Mouse (Mus musculus) kidney, embryonic 15.5 days (tissue): Measurements from ENCODE around the gene C2cd4d. TPM values are rescaled to one million over a fixed set of nuclear protein-coding genes. Genes with fewer than 3 reads are reported as not detected.

Experiments
- ATAC-seq: fragments of 200-750 bp; cut with Nextera tagmentation; replicated peaks from 2 replicates; pipeline ENCODE4 v1.8.0; 2017; ENCODE audit warnings: moderate TSS enrichment; ENCODE audit not compliant: low FRiP score
- H3K27ac ChIP-seq: fragments of 300-500 bp; sonication (generic); 2 replicates; pipeline ENCODE4 v1.5.1; 2015; ENCODE audit warnings: mild to moderate bottlenecking, inconsistent platforms
- H3K27me3 ChIP-seq: fragments of 300-500 bp; sonication (generic); 2 replicates; pipeline ENCODE4 v1.6.1; 2015; ENCODE audit warnings: inconsistent platforms
- H3K36me3 ChIP-seq: fragments of 300-500 bp; sonication (generic); 2 replicates; pipeline ENCODE4 v1.6.1; 2015; ENCODE audit warnings: inconsistent platforms
- H3K4me1 ChIP-seq: fragments of 300-500 bp; sonication (generic); 2 replicates; pipeline ENCODE4 v1.6.1; 2015; ENCODE audit warnings: inconsistent platforms
- H3K4me2 ChIP-seq: fragments of 300-500 bp; sonication (generic); 2 replicates; pipeline ENCODE4 v1.6.1; 2015; ENCODE audit warnings: moderate library complexity, mild to moderate bottlenecking, inconsistent platforms
- H3K4me3 ChIP-seq: fragments of 300-500 bp; sonication (generic); replicated peaks from 2 replicates; pipeline ENCODE4 v1.5.1; 2015; ENCODE audit warnings: mild to moderate bottlenecking, inconsistent platforms
- H3K9ac ChIP-seq: fragments of 300-500 bp; sonication (generic); 2 replicates; pipeline ENCODE4 v1.6.1; 2015; ENCODE audit warnings: mild to moderate bottlenecking, inconsistent platforms
- H3K9me3 ChIP-seq: fragments of 300-500 bp; sonication (generic); replicated peaks from 2 replicates; pipeline ENCODE4 v1.6.1; 2016; ENCODE audit warnings: inconsistent platforms
- WGBS: fragments of 180-500 bp; shearing (Covaris S2); methylation state at CpG from one replicate; pipeline ENCODE4 v1.1.7; 2015; ENCODE audit warnings: mixed read lengths; 5-methylcytosine and 5-hydroxymethylcytosine counted together
- polyA plus RNA-seq: library from polyadenylated mRNA; unstranded; fragments of >200 nt; fragmentation: Nextera tagmentation; extraction: Ambion mirVana; gene quantifications from 2 replicates; pipeline ENCODE4 v1.2.1, GENCODE M21; 2015

C2cd4d gene
- polyA plus RNA-seq, 1 experiment from 2014 or later: 0.40 TPM

GRCm38 (mm10) chr3:94377028-94377923 lies 15.0 kb downstream of the C2cd4d start:
- Histone ChIP-seq H3K9ac (no peak overlapping the region), H3K4me2 (no peak overlapping the region), H3K9me3 (no peaks in the 10 kb centered on the region), H3K4me1 (peaks cover 28% of the 10 kb centered on the region), H3K4me3 (no peak overlapping the region), H3K36me3 (no peaks in the 10 kb centered on the region), H3K27ac (no peak overlapping the region), H3K27me3 (no peaks in the 10 kb centered on the region)
- ATAC-seq: no peak
- WGBS: 23% methylated on average over 13 of the region's 13 CpGs

DNA sequence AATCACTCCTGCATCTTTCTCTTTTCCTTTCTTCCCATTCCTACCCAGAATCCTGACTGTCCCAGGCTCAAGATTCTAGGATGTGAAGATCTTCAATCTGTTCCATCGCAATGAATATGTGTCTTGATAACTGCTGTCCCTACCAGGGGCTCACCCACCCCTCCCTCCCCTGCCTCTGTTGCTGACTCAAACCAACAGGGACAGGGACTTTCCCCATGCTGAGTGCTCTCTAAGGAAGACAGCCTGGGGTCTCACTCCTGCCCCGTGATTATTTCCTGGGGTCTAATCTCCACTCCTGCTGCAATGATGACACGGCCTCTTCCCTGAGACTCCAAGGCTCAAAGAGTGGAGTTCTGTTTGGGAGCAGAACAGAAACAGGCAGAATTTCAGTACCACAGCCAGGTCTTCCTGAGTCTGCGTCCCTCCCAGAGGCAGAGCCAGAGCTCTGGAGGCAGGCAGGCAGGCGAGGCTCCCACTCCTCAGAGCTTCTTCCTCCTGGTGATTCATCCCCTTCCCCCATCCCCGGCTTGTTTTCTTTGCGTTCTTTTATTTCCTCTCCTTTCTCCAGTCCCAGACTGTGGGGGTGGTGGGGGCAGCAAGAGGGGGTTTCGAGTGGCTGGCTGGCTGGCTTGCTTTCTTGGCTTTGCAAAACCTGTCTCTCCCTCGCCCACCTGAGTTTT lies 17.7 kb downstream of the C2cd4d start:
- ATAC-seq: peak; percentile 41; the same call in 1 of the 2 replicates
- WGBS: 24% methylated on average over 9 of the region's 9 CpGs
- H3K4me3 ChIP-seq: no peak overlapping the region
- H3K27ac ChIP-seq: no peak overlapping the region
- no peaks in the 10 kb centered on the region for H3K9me3 ChIP-seq
- H3K4me1 ChIP-seq: peaks cover 5% of the 10 kb centered on the region
- no peak overlapping the region for H3K9ac ChIP-seq
- H3K36me3 ChIP-seq: no peaks in the 10 kb centered on the region
- no peaks in the 10 kb centered on the region for H3K27me3 ChIP-seq
- H3K4me2 ChIP-seq: no peak overlapping the region

GRCm38 (mm10) chr3:94382308-94382707 lies 20.1 kb downstream of the C2cd4d start:
- no peak for ATAC-seq

GRCm38 (mm10) chr3:94383476-94383875 lies 21.2 kb downstream of the C2cd4d start:
- Histone ChIP-seq H3K36me3 (no peaks in the 10 kb centered on the region), H3K27me3 (no peaks in the 10 kb centered on the region), H3K4me3 (no peak overlapping the region), H3K27ac (no peak overlapping the region), H3K9ac (no peak overlapping the region), H3K9me3 (no peaks in the 10 kb centered on the region), H3K4me2 (no peak overlapping the region), H3K4me1 (peaks cover 5% of the 10 kb centered on the region)
- 65% methylated on average over 3 of the region's 3 CpGs for WGBS
- ATAC-seq: no peak

More at GRCm38 (mm10) chr3:94382308-94382707, 20.1 kb downstream of the C2cd4d start:
- Histone ChIP-seq H3K4me1 (peaks cover 5% of the 10 kb centered on the region), H3K36me3 (no peaks in the 10 kb centered on the region), H3K9me3 (no peaks in the 10 kb centered on the region), H3K27ac (no peak overlapping the region), H3K4me3 (no peak overlapping the region), H3K9ac (no peak overlapping the region), H3K4me2 (no peak overlapping the region), H3K27me3 (no peaks in the 10 kb centered on the region)
- WGBS: 71% methylated on average over 5 of the region's 5 CpGs

- H3K4me3 ChIP-seq: no peak overlapping the region
- H3K27me3 ChIP-seq: no peaks in the 10 kb centered on the region
- H3K36me3 ChIP-seq: no peaks in the 10 kb centered on the region
- no peak overlapping the region for H3K27ac ChIP-seq
- H3K9me3 ChIP-seq: no peaks in the 10 kb centered on the region
- no peak overlapping the region for H3K9ac ChIP-seq
- no peak overlapping the region for H3K4me2 ChIP-seq
- WGBS: 60% methylated on average over 4 of the region's 4 CpGs
- no peak for ATAC-seq
- H3K4me1 ChIP-seq: no peaks in the 10 kb centered on the region
Measured at GRCm38 (mm10) chr3:94386671-94387070, 24.4 kb downstream of the C2cd4d start.

GRCm38 (mm10) chr3:94387391-94387790 lies 25.2 kb downstream of the C2cd4d start:
- ATAC-seq: no peak

DNA sequence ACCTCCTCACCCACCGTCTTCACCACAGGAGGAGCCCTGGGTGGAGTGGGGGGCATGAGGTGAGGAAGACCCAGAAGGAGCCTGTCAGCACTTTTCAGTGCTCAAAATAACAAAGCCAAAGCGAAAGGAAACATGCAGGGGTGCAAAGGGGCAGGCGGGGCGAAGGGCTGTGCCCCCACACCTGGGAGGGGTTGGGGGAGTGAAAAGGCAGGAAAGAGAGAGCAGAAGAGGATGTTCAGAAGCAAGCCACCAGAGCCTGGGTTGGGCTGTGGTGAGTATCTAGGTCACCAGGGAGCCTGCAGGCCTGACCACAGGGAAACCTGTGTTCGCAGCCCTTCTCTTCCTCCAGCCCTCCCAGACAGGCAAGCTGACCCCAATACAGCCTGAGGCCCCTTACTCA lies 25.8 kb downstream of the C2cd4d start:
- ATAC-seq: no peak
- Histone ChIP-seq H3K4me1 (no peaks in the 10 kb centered on the region), H3K36me3 (no peaks in the 10 kb centered on the region), H3K9me3 (no peaks in the 10 kb centered on the region), H3K4me2 (no peak overlapping the region), H3K4me3 (no peak overlapping the region), H3K27ac (no peak overlapping the region), H3K27me3 (no peaks in the 10 kb centered on the region), H3K9ac (no peak overlapping the region)
- WGBS: 68% methylated on average over 5 of the region's 5 CpGs

More at GRCm38 (mm10) chr3:94387391-94387790, 25.2 kb downstream of the C2cd4d start:
- Histone ChIP-seq H3K9me3 (no peaks in the 10 kb centered on the region), H3K4me3 (no peak overlapping the region), H3K36me3 (no peaks in the 10 kb centered on the region), H3K4me1 (no peaks in the 10 kb centered on the region), H3K4me2 (no peak overlapping the region), H3K9ac (no peak overlapping the region), H3K27me3 (no peaks in the 10 kb centered on the region), H3K27ac (no peak overlapping the region)
- 86% methylated on average over 10 of the region's 10 CpGs for WGBS

DNA sequence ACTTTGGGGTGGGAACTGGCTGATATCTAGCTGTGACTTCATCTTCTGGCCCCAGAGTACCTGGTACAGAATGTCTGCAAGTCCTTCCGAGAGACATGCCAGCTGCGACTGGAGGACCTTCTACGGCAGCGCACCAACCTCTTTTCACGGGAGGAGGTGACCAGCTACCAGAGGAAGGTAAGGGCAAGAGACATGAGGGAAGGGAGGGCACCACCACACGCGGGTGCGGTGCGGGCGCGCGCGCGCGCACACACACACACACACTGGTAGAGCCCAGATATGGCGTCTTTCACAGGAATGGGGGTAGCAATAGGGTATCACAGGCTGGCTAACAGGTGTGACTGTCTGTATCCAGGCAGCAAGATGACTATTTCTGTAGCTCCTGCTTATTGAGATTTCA lies 27.2 kb downstream of the C2cd4d start:
- WGBS: 93% methylated on average over 16 of the region's 16 CpGs
- H3K27ac ChIP-seq: no peak overlapping the region
- no peak overlapping the region for H3K4me2 ChIP-seq
- no peak overlapping the region for H3K9ac ChIP-seq
- H3K27me3 ChIP-seq: no peaks in the 10 kb centered on the region
- H3K9me3 ChIP-seq: no peaks in the 10 kb centered on the region
- H3K4me3 ChIP-seq: no peak overlapping the region
- H3K36me3 ChIP-seq: no peaks in the 10 kb centered on the region
- ATAC-seq: no peak
- no peaks in the 10 kb centered on the region for H3K4me1 ChIP-seq

GRCm38 (mm10) chr3:94391001-94391400 lies 28.8 kb downstream of the C2cd4d start:
- WGBS: 86% methylated on average over 5 of the region's 5 CpGs
- H3K9ac ChIP-seq: no peak overlapping the region
- no peak for ATAC-seq

GRCm38 (mm10) chr3:94392128-94392527 lies 29.9 kb downstream of the C2cd4d start:
- ATAC-seq: no peak

More at GRCm38 (mm10) chr3:94391001-94391400, 28.8 kb downstream of the C2cd4d start:
- Histone ChIP-seq H3K36me3 (no peaks in the 10 kb centered on the region), H3K9me3 (no peaks in the 10 kb centered on the region), H3K27me3 (no peaks in the 10 kb centered on the region), H3K4me3 (no peak overlapping the region), H3K4me2 (no peak overlapping the region), H3K4me1 (no peaks in the 10 kb centered on the region), H3K27ac (no peak overlapping the region)

DNA sequence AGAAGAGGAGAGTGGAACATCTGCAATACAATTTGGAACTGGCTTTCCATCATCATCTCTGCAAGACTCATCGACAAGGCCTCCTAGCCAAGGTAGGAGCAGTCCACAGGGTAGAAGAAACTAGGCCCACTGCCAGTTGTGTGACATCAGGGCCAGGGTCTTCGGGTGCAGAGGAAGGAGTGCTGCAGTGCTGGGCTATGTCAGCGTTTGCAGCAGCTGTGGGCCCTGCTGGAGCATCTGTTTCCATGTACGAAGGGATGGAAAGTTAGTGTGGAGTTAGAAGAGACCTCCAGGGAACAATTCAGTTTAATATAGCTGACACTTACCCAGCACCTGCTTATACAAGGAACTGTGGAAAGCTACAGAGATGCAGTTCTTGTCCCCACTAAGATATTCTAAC lies 30.8 kb downstream of the C2cd4d start:
- no peak overlapping the region for H3K9ac ChIP-seq
- no peaks in the 10 kb centered on the region for H3K4me1 ChIP-seq
- no peak overlapping the region for H3K4me2 ChIP-seq
- no peak overlapping the region for H3K27ac ChIP-seq
- no peak overlapping the region for H3K4me3 ChIP-seq
- H3K9me3 ChIP-seq: no peaks in the 10 kb centered on the region
- 73% methylated on average over 4 of the region's 4 CpGs for WGBS
- no peaks in the 10 kb centered on the region for H3K36me3 ChIP-seq
- ATAC-seq: no peak
- H3K27me3 ChIP-seq: peaks cover 17% of the 10 kb centered on the region

More at GRCm38 (mm10) chr3:94392128-94392527, 29.9 kb downstream of the C2cd4d start:
- no peak overlapping the region for H3K27ac ChIP-seq
- no peaks in the 10 kb centered on the region for H3K36me3 ChIP-seq
- H3K4me3 ChIP-seq: no peak overlapping the region
- no peak overlapping the region for H3K4me2 ChIP-seq
- no peaks in the 10 kb centered on the region for H3K4me1 ChIP-seq
- no peaks in the 10 kb centered on the region for H3K9me3 ChIP-seq
- H3K27me3 ChIP-seq: peaks cover 7% of the 10 kb centered on the region
- 85% methylated on average over 2 of the region's 2 CpGs for WGBS
- no peak overlapping the region for H3K9ac ChIP-seq

GRCm38 (mm10) chr3:94396336-94396735 lies 34.1 kb downstream of the C2cd4d start:
- Histone ChIP-seq H3K4me2 (no peak overlapping the region), H3K27me3 (peaks cover 48% of the 10 kb centered on the region), H3K9ac (no peak overlapping the region), H3K4me3 (no peak overlapping the region), H3K4me1 (peaks cover 9% of the 10 kb centered on the region), H3K36me3 (no peaks in the 10 kb centered on the region), H3K27ac (no peak overlapping the region), H3K9me3 (no peaks in the 10 kb centered on the region)
- 71% methylated on average over 1 of the region's 1 CpGs for WGBS
- ATAC-seq: no peak
